Mouse (Mus musculus) heart, adult 2 months (tissue): ENCODE measurements around the gene Gcn1l1.

Experiments
- CTCF ChIP-seq: fragments of 200-600 bp; IDR thresholded peaks from 2 replicates; pipeline ENCODE4 v1.8.1; 2022; ENCODE audit warnings: antibody characterized with exemption, mild to moderate bottlenecking, moderate library complexity
- EP300 ChIP-seq: fragments of 200-500 bp; IDR thresholded peaks from 2 replicates; pipeline ENCODE4 v1.6.1; 2011; ENCODE audit warnings: low read depth, low read length, control low read depth; ENCODE audit not compliant: insufficient read depth
- POLR2A ChIP-seq: fragments of 200-500 bp; IDR thresholded peaks from 2 replicates; pipeline ENCODE4 v1.6.1; 2011; ENCODE audit warnings: mild to moderate bottlenecking, low read depth, low read length, control low read depth; ENCODE audit not compliant: insufficient read depth

GRCm38 (mm10) chr5:115634046-115634445, 69.0 kb downstream of the Gcn1l1 start:
- no peak for TF ChIP-seq CTCF
- TF ChIP-seq EP300, result no peak
- TF ChIP-seq POLR2A, result no peak
